Mouse (Mus musculus) midbrain, embryonic 10.5 days (tissue): ENCODE data around the gene Pla2g3. TPM values are rescaled to one million over a fixed set of nuclear protein-coding genes. Genes with fewer than 3 reads are reported as not detected.

Experiments
- DNase-seq: peaks from one replicate; pipeline ENCODE4 v3.0.0-alpha.2; 2017; ENCODE audit warnings: low spot score
- H3K27ac ChIP-seq: fragments of 300-500 bp; sonication (generic); replicated peaks from 2 replicates; pipeline ENCODE4 v1.5.1; 2016; ENCODE audit warnings: mild to moderate bottlenecking
- H3K27me3 ChIP-seq: fragments of 300-500 bp; sonication (generic); 2 replicates; pipeline ENCODE4 v1.6.1; 2016; ENCODE audit warnings: low read depth, mild to moderate bottlenecking; ENCODE audit not compliant: poor library complexity, severe bottlenecking
- H3K36me3 ChIP-seq: fragments of 300-500 bp; sonication (generic); 2 replicates; pipeline ENCODE4 v1.6.1; 2016; ENCODE audit warnings: mild to moderate bottlenecking, moderate library complexity
- H3K4me1 ChIP-seq: fragments of 300-500 bp; sonication (generic); 2 replicates; pipeline ENCODE4 v1.6.1; 2016
- H3K4me3 ChIP-seq: fragments of 300-500 bp; sonication (generic); 2 replicates; pipeline ENCODE4 v1.5.1; 2016; ENCODE audit warnings: mild to moderate bottlenecking, moderate library complexity
- H3K9me3 ChIP-seq: fragments of 300-500 bp; sonication (generic); replicated peaks from 2 replicates; pipeline ENCODE4 v1.6.1; 2016; ENCODE audit warnings: mild to moderate bottlenecking
- WGBS: fragments of 180-500 bp; shearing (Covaris S2); methylation state at CpG from one replicate; pipeline ENCODE4 v1.1.7; 2016; 5-methylcytosine and 5-hydroxymethylcytosine counted together
- polyA plus RNA-seq: library from polyadenylated mRNA; unstranded; fragments of >200 nt; fragmentation: Nextera tagmentation; extraction: Ambion mirVana; gene quantifications from 2 replicates; pipeline ENCODE4 v1.2.1, GENCODE M21; 2016

Gene Pla2g3
- polyA plus RNA-seq, 1 experiment from 2014 or later, result 0.75 TPM

DNA sequence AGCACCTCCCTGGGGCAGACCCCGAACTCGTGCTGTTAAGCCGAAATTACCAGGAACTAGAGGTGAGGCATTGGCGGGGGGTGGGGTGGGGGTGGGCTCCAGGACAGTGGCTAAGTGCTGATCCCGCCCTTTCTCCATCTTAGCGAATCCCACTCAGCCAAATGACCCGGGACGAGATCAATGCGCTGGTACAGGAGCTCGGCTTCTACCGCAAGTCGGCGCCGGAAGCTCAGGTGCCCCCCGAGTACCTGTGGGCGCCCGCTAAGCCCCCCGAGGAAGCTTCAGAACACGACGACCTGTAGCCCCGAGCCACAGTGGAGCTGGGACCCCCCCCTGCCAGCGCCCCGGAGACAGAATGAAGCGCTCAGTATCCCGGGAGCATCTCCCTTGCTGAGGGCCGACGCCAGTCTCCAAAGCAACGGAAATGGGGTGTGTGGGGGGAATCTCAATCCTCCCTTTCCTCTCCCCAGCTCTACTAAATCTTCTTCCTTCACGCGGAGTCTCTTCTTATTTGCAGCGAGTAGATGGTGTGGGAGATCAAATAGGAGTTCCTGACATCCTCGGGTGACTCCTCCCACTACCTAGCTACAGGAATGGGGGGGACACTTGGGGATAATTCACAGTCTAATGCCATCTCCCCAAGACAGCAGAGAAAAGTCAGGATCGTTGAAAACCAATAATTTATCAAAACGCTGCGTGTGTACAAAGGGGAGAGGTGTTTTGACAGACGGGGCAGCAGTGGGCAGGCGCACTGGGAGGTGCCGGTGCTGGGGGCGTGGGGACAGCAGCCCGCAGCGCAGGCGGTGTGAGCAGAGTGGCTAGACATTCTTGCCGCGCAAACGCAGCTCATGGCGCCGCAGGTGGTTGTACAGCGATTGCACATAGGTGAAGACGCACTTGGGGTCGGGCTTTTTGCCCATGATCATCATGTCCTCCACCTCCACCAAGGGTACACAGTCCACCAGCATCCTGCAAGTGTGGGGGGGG is 29.1 kb downstream of the Pla2g3 start:
- Histone ChIP-seq H3K9me3 (no peaks in the 10 kb centered on the region), H3K36me3 (peaks cover 21% of the 10 kb centered on the region), H3K27ac (no peak overlapping the region), H3K27me3 (peaks cover 40% of the 10 kb centered on the region), H3K4me3 (peak overlapping the region; percentile 56), H3K4me1 (peaks cover 34% of the 10 kb centered on the region)
- WGBS, result 2% methylated on average over 50 of the region's 50 CpGs
- DNase-seq, result peak; percentile 47

DNA sequence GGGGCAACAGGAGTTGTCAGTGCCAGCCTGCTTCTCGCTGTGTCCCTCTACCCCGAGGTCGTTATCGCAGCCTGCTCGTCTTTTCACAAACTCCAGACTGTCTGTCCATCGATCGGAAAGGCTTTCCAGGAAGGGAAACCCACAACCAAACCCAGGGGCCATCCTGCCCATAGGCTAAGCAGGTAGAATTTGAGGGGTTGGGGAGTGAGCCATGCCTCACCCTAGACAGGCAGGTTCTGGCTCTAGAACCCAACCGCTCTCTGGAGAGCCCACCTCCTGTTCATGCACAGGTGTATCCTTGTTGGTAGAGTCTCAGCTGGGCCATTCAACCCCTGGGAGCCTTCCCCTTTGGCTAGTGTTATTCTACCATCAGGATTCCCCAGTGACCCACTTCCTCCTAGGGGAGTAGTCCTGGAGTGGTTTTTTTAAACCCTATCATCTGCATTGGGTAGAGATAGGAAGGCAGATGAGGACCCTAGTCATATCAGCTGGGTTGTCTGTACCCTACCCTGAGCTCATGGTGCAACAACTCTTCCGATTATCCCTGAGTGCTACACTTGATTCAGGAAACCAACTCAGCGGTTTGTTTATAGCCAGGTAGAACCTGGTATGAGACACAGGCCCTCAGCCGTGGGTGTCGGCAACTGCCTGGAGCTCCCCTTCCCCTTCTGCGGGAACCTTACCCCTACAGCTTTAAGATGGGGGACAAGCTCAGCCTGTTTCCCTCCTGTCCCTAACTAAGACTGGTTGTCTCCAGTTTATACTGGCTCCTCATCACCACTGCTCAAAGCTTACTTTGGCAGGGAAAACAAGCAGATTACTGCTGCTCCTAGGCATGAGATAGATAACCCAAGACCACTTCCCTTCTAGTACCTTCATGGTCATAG is 30.0 kb downstream of the Pla2g3 start:
- Histone ChIP-seq H3K4me3 (peak overlapping the region; percentile 56), H3K4me1 (peaks cover 34% of the 10 kb centered on the region), H3K36me3 (peaks cover 30% of the 10 kb centered on the region), H3K9me3 (no peaks in the 10 kb centered on the region), H3K27ac (no peak overlapping the region), H3K27me3 (peaks cover 40% of the 10 kb centered on the region)
- DNase-seq, result no peak
- 54% methylated on average over 13 of the region's 13 CpGs for WGBS

DNA sequence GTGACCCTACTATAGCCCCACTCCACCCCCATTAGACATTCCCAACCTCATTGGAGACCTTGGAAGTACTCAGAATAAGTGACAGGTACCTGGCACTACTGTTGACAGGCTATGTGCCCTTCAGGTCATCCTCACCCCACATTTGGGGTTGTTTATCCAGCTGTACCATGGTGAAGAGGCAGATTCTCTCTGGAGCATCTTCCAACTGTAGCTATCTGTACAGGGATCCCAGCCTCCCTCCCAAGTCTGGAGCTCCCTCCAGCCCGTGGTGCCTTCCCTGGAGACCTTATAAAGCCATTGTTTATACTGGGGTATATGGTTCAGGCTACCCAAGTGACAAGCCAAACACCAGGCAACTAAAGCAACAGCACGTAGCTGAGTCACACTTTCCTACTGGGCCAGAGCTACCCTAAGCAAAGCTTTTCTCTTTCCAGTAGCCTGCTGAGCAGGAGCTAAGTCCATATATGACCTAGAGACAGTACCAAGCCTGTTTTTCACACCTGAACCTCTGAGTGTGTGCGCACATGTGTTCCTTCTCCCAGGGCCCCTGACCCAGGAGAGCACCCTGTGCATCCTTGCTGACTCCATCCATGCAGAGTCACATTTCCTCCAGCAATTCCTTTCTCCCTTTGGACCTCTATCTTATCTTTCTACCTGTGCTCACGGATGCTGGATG is 31.1 kb downstream of the Pla2g3 start:
- Histone ChIP-seq H3K27me3 (peaks cover 40% of the 10 kb centered on the region), H3K9me3 (no peaks in the 10 kb centered on the region), H3K27ac (no peak overlapping the region), H3K36me3 (peaks cover 40% of the 10 kb centered on the region), H3K4me1 (peaks cover 30% of the 10 kb centered on the region), H3K4me3 (no peak overlapping the region)
- 82% methylated on average over 4 of the region's 4 CpGs for WGBS
- DNase-seq, result no peak

DNA sequence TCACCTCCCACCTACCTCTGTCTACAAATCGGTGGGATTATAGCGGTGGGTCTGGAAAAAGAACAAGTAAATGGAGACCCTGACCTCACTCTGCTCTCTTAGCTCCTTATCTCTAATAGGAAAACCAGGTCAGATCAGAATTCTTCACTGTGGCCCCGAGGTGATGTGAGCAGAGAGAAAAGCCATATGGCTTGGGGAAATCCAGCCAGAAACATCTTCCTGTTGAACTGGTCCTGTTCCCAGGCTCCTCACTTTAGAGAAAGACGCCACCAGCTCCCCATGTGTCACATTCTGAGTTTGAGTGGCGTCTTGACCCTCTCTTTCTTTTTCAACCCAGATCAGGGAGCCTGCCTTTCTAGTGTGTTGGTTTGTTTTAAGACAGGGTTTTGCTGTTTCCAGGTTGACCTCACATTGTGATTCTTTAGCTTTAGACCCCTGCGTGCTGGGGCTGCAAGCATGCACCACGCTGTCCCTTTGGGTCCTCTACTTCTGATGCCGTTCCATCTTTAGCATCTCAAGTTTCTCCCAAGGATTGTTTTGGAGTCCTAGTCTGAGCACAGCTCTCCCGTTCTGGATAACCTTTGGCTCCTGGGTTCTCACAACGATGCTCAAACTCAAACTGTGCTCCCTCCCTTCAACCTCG is 31.8 kb downstream of the Pla2g3 start:
- H3K4me1 ChIP-seq, result peaks cover 25% of the 10 kb centered on the region
- peaks cover 39% of the 10 kb centered on the region for H3K27me3 ChIP-seq
- peaks cover 47% of the 10 kb centered on the region for H3K36me3 ChIP-seq
- H3K4me3 ChIP-seq, result no peak overlapping the region
- no peaks in the 10 kb centered on the region for H3K9me3 ChIP-seq
- no peak overlapping the region for H3K27ac ChIP-seq
- no peak for DNase-seq
- 83% methylated on average over 11 of the region's 11 CpGs for WGBS

DNA sequence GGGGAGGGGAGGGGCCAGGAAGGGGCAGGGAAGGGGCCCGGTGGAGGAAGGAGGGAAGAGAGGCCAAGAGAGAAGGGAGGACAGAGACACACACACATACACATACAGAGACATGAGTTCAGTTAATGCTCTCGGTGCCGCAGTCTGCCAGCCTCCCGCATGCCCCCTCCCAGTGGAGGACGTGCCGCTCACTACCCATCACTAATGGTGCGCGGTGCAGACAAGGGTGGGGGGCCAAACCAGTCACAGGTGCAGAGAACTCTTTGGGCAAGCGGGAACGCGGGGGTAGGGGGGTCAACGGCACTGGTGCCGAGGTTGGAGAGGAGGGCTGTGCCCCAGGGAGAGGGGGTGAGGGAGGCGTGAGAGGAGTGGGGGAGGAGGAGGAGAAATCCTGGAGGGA is 32.8 kb downstream of the Pla2g3 start:
- Histone ChIP-seq H3K36me3 (peaks cover 58% of the 10 kb centered on the region), H3K4me1 (peaks cover 15% of the 10 kb centered on the region), H3K27ac (no peak overlapping the region), H3K9me3 (no peaks in the 10 kb centered on the region), H3K4me3 (no peak overlapping the region), H3K27me3 (peaks cover 29% of the 10 kb centered on the region)
- no peak for DNase-seq
- WGBS, result 90% methylated on average over 13 of the region's 14 CpGs

DNA sequence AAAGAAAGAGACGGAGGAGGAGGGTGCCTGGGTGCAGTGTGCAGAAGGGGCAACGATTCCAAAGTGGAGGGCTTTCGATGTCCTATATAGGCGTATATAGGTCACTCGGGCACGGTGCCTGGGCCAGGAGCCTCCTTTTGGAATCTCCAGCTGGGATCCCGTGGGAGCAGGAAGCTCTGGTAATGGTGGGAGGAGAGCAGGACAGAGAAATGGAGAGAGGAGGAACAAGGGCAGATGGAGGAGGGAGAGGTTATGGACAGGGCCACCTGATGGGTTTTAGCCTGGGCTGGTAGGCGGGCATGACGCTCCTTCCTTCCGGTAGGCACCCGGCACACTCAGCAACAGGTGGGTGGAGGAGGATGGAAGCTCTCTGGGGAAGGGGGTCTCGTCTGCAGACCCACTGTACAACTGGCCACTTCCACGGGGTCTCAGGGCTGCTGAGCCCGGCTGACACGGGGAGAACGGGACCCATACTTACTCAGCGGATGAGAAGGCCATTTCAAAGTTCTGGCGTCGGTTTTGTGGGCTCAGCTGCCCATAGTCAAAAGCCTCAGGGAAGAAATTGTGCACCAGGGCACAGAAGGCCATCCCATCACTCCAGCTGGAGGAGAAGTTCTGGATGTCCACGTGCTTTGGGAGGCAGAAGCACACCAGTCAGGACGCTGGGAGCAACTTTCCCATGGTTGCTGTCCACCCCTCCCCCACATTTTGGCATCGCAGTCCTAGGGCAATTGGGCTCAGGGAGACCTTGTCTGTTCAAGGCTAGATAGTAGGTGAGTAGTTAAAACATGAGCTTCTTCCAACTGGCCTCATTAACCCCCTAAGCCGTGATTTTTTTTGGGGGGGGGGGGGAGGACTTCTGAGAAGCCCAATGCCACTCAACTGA is 33.5 kb downstream of the Pla2g3 start:
- peaks cover 14% of the 10 kb centered on the region for H3K4me1 ChIP-seq
- H3K9me3 ChIP-seq, result no peaks in the 10 kb centered on the region
- H3K27ac ChIP-seq, result no peak overlapping the region
- 87% methylated on average over 23 of the region's 23 CpGs for WGBS
- H3K36me3 ChIP-seq, result peaks cover 64% of the 10 kb centered on the region
- no peak for DNase-seq
- H3K27me3 ChIP-seq, result peaks cover 22% of the 10 kb centered on the region
- no peak overlapping the region for H3K4me3 ChIP-seq

DNA sequence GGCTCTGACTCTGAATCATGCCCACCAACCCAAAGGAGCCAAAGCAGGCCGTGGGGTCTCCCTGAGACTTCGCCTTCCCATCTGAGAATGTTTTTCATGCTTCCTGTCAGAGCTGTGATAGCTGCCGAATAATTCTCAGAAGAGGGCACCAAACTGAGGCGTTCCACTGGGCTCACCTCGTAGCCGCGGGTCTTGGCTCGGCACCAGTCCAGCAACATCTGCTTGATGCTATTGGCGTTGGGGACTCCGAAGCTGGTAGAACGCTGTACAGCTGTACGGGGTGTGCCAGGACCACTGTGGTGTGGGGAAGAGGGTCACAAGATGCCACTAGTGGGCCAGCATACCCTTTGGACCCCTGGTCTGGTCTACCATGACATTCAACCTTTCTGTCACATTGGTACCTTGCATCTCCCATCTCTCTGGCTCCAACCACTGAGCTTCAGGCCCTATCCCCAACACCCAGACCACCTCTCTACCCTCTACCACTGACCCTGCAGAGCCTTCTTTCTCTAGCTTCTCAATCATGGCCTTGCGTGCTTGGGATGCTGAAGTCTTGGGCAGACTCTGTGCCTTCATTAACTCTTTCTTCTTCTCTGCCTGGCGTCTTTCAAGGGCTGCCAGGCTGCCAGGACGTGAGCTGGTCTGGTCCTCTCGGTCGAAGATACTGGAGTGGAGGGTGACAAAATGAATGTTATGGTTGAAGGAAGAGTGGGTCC is 34.4 kb downstream of the Pla2g3 start:
- Histone ChIP-seq H3K36me3 (peaks cover 73% of the 10 kb centered on the region), H3K27ac (no peak overlapping the region), H3K9me3 (no peaks in the 10 kb centered on the region), H3K4me1 (peaks cover 6% of the 10 kb centered on the region), H3K27me3 (peaks cover 14% of the 10 kb centered on the region), H3K4me3 (no peak overlapping the region)
- no peak for DNase-seq
- 95% methylated on average over 17 of the region's 17 CpGs for WGBS

DNA sequence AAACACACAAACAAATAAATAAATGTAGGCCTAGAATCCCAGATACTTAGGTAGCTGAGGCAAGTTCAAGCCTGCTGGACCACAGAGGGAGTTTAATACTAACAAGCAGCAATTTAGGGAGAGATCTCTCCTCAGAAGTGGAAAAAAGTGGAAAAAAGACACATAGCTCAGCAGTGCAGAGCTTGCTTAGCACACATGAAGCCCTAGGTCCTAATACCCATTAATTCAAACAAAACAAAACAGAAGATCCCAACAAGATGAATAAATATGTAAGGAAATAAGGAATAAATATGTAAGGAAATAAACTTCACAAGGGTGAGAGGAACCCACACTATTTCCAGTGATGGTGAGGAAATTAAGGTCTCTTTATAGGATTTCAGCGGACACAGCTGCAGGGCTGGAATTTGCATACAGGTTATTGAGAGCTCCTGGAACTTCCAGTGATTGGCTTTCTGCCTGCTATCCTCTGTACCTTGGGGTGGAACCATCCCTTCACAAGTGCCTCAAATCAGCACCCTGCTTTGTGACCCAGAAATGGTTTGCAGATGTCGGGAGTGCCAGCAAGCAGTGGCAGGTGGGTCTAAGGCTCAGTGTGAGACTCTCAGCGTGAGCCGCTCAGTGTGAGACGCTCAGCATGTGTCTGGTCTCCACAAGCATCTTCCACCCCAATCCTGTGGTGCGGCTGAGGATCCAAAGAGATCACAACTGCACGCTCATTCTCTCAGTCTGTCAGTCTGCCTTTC is 35.9 kb downstream of the Pla2g3 start:
- H3K9me3 ChIP-seq, result no peaks in the 10 kb centered on the region
- H3K36me3 ChIP-seq, result peaks cover 88% of the 10 kb centered on the region

DNA sequence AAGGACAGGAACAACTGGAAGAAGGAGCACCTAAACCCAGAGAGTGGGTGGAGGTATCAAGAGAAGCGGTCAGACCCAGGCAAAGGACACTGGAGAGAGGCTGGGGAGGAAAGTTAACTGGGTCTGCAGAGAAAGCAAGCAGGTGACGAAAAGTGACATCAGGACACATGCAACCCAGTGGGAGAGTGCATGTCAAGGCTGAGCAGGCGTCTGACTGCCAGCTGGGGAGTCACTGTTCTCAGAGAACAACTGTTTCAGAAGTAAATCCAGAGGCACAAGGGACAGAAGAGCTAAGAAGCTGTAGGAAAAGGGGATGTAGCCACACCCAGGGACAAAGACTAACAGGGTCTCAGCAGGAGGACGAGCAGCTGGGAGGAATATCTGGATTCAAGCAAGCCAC is 37.5 kb downstream of the Pla2g3 start:
- H3K27ac ChIP-seq, result no peak overlapping the region
- H3K27me3 ChIP-seq, result no peaks in the 10 kb centered on the region
- 82% methylated on average over 4 of the region's 4 CpGs for WGBS
- peaks cover 99% of the 10 kb centered on the region for H3K36me3 ChIP-seq
- no peak for DNase-seq
- H3K4me3 ChIP-seq, result no peak overlapping the region
- no peaks in the 10 kb centered on the region for H3K9me3 ChIP-seq
- H3K4me1 ChIP-seq, result peaks cover 7% of the 10 kb centered on the region

More for the DNA sequence above, 35.9 kb downstream of the Pla2g3 start:
- DNase-seq, result no peak
- WGBS, result 78% methylated on average over 7 of the region's 7 CpGs
- no peak overlapping the region for H3K4me3 ChIP-seq
- H3K27ac ChIP-seq, result no peak overlapping the region
- no peaks in the 10 kb centered on the region for H3K27me3 ChIP-seq
- peaks cover 7% of the 10 kb centered on the region for H3K4me1 ChIP-seq

DNA sequence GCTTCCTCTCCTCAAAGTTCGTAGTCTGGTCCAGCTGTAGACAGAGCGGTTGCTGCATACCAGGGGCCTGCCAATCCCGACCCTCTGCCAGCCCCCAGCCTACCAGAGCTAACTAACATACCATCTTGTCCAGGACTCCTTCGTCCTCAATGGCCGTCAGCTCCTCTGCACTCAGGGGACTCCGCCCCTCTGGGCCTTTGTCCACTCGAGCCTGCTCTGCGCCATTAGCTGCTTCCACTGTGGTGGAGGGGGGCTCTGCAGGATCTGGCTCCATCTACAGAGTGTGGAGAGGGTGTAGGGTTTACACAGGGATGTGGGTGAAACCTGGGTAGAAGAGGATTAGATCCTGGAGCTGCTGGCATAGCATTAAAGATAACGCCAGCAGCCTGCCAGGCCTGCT is 38.1 kb downstream of the Pla2g3 start:
- Histone ChIP-seq H3K27me3 (no peaks in the 10 kb centered on the region), H3K4me1 (peaks cover 7% of the 10 kb centered on the region), H3K9me3 (no peaks in the 10 kb centered on the region), H3K36me3 (peaks cover 99% of the 10 kb centered on the region), H3K27ac (no peak overlapping the region), H3K4me3 (no peak overlapping the region)
- DNase-seq, result no peak
- 82% methylated on average over 9 of the region's 9 CpGs for WGBS
